Mouse (Mus musculus) heart, embryonic 13.5 days (tissue): ENCODE results near the gene Nupr1. TPM values are rescaled to one million over a fixed set of nuclear protein-coding genes. Genes with fewer than 3 reads are reported as not detected.

Experiments
- ATAC-seq: fragments of 200-750 bp; cut with Nextera tagmentation; 2 replicates; pipeline ENCODE4 v1.8.0; 2017; ENCODE audit warnings: moderate TSS enrichment; ENCODE audit not compliant: insufficient number of reproducible peaks, low FRiP score, low TSS enrichment; ENCODE audit errors: extremely low read depth
- H3K27ac ChIP-seq: fragments of 300-500 bp; sonication (generic); replicated peaks from 2 replicates; pipeline ENCODE4 v1.5.1; 2015; ENCODE audit warnings: moderate library complexity, mild to moderate bottlenecking, inconsistent platforms
- H3K27me3 ChIP-seq: fragments of 300-500 bp; sonication (generic); replicated peaks from 2 replicates; pipeline ENCODE4 v1.6.1; 2015; ENCODE audit warnings: mild to moderate bottlenecking, inconsistent platforms
- H3K36me3 ChIP-seq: fragments of 300-500 bp; sonication (generic); 2 replicates; pipeline ENCODE4 v1.6.1; 2015; ENCODE audit warnings: mild to moderate bottlenecking, inconsistent platforms
- H3K4me1 ChIP-seq: fragments of 300-500 bp; sonication (generic); 2 replicates; pipeline ENCODE4 v1.6.1; 2015; ENCODE audit warnings: inconsistent platforms
- H3K4me2 ChIP-seq: fragments of 300-500 bp; sonication (generic); 2 replicates; pipeline ENCODE4 v1.6.1; 2015; ENCODE audit warnings: inconsistent platforms, mild to moderate bottlenecking, moderate library complexity
- H3K4me3 ChIP-seq: fragments of 300-500 bp; sonication (generic); 2 replicates; pipeline ENCODE4 v1.5.1; 2015; ENCODE audit warnings: moderate library complexity, mild to moderate bottlenecking, inconsistent platforms
- H3K9ac ChIP-seq: fragments of 300-500 bp; sonication (generic); 2 replicates; pipeline ENCODE4 v1.6.1; 2015; ENCODE audit warnings: inconsistent platforms, mild to moderate bottlenecking, moderate library complexity
- H3K9me3 ChIP-seq: fragments of 300-500 bp; sonication (generic); 2 replicates; pipeline ENCODE4 v1.6.1; 2016; ENCODE audit warnings: inconsistent platforms
- WGBS: fragments of 180-500 bp; shearing (Covaris S2); methylation state at CpG from one replicate; pipeline ENCODE4 v1.1.7; 2015; ENCODE audit warnings: mixed read lengths; 5-methylcytosine and 5-hydroxymethylcytosine counted together
- polyA plus RNA-seq: library from polyadenylated mRNA; unstranded; fragments of >200 nt; fragmentation: Nextera tagmentation; extraction: Ambion mirVana; gene quantifications from 2 replicates; pipeline ENCODE4 v1.2.1, GENCODE M21; 2015

Gene Nupr1
- polyA plus RNA-seq, 1 experiment from 2014 or later, result 6.2 TPM

DNA sequence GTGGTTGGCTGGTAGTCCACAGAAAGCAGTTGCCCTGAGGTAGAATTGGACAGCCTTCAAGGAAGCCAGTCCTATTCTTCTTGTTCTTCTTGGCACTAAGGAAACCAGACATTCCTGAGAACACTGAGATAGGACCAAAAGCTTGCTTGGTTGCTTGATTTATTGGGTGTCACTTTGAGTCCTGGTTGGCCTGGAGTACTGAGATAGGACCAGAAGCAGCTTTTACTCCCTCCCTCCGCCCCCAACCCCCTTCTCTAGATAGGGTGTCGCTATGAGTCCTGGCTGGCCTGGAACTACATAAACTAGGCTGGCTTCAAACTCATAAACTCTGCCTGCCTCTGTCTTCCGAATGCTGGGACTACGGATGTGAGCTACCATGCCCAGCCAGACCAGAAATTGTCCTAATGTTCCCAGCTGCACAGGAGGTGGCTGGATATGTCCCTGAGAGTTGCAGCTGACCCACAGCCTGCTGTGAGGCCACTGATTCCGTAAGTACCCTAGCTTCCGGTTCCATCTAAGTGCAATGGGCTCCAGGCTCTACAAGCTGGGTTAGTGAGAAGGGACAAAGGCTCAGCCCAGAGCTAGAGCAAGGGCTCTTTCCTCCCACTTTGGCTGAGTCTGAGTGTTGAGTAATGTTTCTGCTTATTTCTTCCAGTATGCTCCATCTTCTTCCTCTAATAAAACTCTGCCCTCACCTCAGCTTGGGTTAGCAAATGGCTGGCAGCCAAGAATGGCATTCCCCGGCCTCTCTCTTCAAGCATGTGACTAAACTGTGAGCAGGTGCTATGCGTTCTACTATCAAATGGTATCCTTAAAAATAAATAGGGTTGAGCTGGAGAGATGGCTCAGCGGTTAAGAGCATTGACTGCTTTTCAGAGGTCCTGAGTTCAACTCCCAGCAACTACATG is 9.0 kb downstream of the Nupr1 start:
- Histone ChIP-seq H3K36me3 (no peaks in the 10 kb centered on the region), H3K4me3 (no peak overlapping the region), H3K4me2 (no peak overlapping the region), H3K27me3 (0 out of 2 replicates have a peak, but pooled peaks cover 3% of the 10 kb centered on the region), H3K9ac (no peak overlapping the region), H3K27ac (peak overlapping the region; percentile 41; the same call in 1 of the 2 replicates), H3K4me1 (peaks cover 25% of the 10 kb centered on the region), H3K9me3 (no peaks in the 10 kb centered on the region)
- no peak for ATAC-seq
- WGBS, result 57% methylated on average over 9 of the region's 9 CpGs

- no peaks in the 10 kb centered on the region for H3K36me3 ChIP-seq
- ATAC-seq, result no peak
- H3K4me1 ChIP-seq, result peaks cover 10% of the 10 kb centered on the region
- no peak overlapping the region for H3K9ac ChIP-seq
- H3K27me3 ChIP-seq, result 0 out of 2 replicates have a peak, but pooled peaks cover 2% of the 10 kb centered on the region
- H3K4me2 ChIP-seq, result no peak overlapping the region
- H3K4me3 ChIP-seq, result no peak overlapping the region
- no peak overlapping the region for H3K27ac ChIP-seq
- WGBS, result 70% methylated on average over 10 of the region's 10 CpGs
- H3K9me3 ChIP-seq, result no peaks in the 10 kb centered on the region
Observed at GRCm38 (mm10) chr7:126619559-126620275, 10.9 kb downstream of the Nupr1 start.

DNA sequence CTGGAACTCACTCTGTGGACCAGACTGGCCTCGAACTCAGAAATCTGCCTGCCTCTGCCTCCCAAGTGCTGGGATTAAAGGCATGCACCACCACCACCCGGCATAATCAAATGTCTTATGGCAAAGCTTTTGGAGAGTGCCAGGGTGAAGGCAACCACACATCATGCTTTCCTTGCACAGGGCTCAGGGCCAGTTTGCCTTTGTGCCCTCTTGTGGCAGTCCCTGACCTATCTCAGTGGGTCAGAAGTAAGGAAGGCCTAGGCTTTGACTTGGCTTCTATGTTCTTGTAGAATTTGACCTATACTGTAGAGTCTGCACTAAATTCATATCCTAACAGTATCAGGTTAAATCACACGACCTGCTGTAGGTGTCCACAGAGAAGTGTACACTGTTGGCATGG is 14.0 kb downstream of the Nupr1 start:
- WGBS, result 60% methylated on average over 3 of the region's 3 CpGs
- no peak overlapping the region for H3K4me3 ChIP-seq
- no peaks in the 10 kb centered on the region for H3K36me3 ChIP-seq
- no peaks in the 10 kb centered on the region for H3K27me3 ChIP-seq
- peaks cover 2% of the 10 kb centered on the region for H3K4me1 ChIP-seq
- H3K9me3 ChIP-seq, result peaks cover 5% of the 10 kb centered on the region; the same call in 1 of the 2 replicates
- H3K9ac ChIP-seq, result no peak overlapping the region
- no peak overlapping the region for H3K4me2 ChIP-seq
- no peak for ATAC-seq
- H3K27ac ChIP-seq, result no peak overlapping the region

DNA sequence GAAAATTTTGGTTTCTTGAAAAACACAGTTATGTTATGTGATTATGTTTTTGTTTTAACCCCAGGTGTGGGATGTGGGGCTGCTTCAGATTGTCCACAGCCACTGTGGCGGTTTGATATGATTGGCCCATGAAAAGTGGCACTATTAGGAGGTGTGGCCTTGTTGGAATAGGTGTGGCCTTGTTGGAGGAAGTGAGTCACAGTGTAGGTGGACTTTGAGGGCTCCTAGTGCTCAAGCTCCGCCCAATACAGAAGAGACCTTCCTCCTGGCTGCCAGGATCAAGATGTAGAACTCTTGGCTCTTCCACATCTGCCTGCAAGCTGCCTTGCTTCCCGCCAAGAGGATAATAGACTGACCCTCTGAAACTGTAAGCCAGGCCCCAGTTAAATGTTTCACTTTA is 17.9 kb downstream of the Nupr1 start:
- Histone ChIP-seq H3K4me2 (no peak overlapping the region), H3K27ac (no peak overlapping the region), H3K4me3 (no peak overlapping the region), H3K4me1 (no peaks in the 10 kb centered on the region), H3K9ac (no peak overlapping the region), H3K36me3 (no peaks in the 10 kb centered on the region), H3K9me3 (peaks cover 5% of the 10 kb centered on the region; the same call in 1 of the 2 replicates), H3K27me3 (no peaks in the 10 kb centered on the region)
- 61% methylated on average over 3 of the region's 3 CpGs for WGBS
- ATAC-seq, result no peak

DNA sequence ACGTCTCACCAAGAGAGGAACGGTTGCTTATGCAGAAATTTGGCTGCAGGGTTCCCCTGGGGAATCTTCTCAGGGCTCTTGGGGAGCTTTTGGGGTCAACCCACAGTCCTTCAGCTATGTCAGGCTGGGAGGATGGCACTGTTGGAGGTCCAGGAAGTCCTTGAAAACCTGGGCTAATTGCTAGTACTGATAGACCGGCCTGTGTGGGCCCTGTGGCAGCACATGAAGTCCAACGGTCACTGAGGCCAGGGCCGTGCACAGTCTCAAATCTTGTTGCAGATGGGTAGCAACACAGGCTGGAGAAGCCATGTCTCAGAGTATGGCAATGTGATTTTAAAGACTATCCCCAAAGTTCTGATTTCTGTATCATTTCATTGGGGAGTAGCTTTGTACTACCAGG is 22.9 kb downstream of the Nupr1 start:
- Histone ChIP-seq H3K36me3 (no peaks in the 10 kb centered on the region), H3K4me3 (no peak overlapping the region), H3K4me1 (no peaks in the 10 kb centered on the region), H3K27me3 (no peaks in the 10 kb centered on the region), H3K4me2 (no peak overlapping the region), H3K9ac (no peak overlapping the region), H3K27ac (no peak overlapping the region), H3K9me3 (no peaks in the 10 kb centered on the region)
- 75% methylated on average over 5 of the region's 5 CpGs for WGBS
- no peak for ATAC-seq

- Histone ChIP-seq H3K27ac (no peak overlapping the region), H3K4me1 (no peaks in the 10 kb centered on the region), H3K27me3 (no peaks in the 10 kb centered on the region), H3K9ac (no peak overlapping the region), H3K4me3 (no peak overlapping the region), H3K4me2 (no peak overlapping the region), H3K36me3 (no peaks in the 10 kb centered on the region), H3K9me3 (no peaks in the 10 kb centered on the region)
- 83% methylated on average over 3 of the region's 3 CpGs for WGBS
- no peak for ATAC-seq
Observed at GRCm38 (mm10) chr7:126607064-126607463, 23.6 kb downstream of the Nupr1 start.

DNA sequence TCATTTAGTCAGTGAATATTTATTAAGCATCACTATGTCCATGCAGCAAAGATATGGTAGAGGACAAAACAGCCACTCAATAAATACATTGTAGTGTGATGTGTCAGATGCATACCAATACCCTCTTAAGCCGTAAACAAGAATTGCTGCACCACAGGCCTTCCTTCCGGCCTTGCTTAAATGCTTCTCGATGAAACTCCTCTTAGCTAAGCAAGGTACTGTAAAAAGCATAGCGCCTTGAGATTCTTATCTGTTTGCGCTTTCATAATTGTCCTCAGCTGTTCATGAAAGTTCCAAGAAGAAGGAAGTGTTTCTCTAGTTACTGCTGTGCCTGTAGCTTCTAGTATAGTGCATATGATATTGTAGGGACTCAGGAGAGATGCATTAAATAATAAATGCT is 24.1 kb downstream of the Nupr1 start:
- no peaks in the 10 kb centered on the region for H3K4me1 ChIP-seq

GRCm38 (mm10) chr7:126602650-126603049 is 28.0 kb downstream of the Nupr1 start:
- Histone ChIP-seq H3K4me1 (no peaks in the 10 kb centered on the region), H3K9me3 (no peaks in the 10 kb centered on the region), H3K36me3 (no peaks in the 10 kb centered on the region), H3K9ac (no peak overlapping the region), H3K4me2 (no peak overlapping the region), H3K27ac (no peak overlapping the region), H3K27me3 (no peaks in the 10 kb centered on the region), H3K4me3 (no peak overlapping the region)
- ATAC-seq, result no peak
- WGBS, result 69% methylated on average over 3 of the region's 3 CpGs

More for the DNA sequence above, 24.1 kb downstream of the Nupr1 start:
- WGBS, result 75% methylated on average over 5 of the region's 5 CpGs
- H3K27me3 ChIP-seq, result no peaks in the 10 kb centered on the region
- ATAC-seq, result no peak
- no peaks in the 10 kb centered on the region for H3K36me3 ChIP-seq
- no peak overlapping the region for H3K4me3 ChIP-seq
- no peak overlapping the region for H3K4me2 ChIP-seq
- no peak overlapping the region for H3K27ac ChIP-seq
- H3K9me3 ChIP-seq, result no peaks in the 10 kb centered on the region
- no peak overlapping the region for H3K9ac ChIP-seq

GRCm38 (mm10) chr7:126601896-126602295 is 28.8 kb downstream of the Nupr1 start:
- ATAC-seq, result no peak
- Histone ChIP-seq H3K4me1 (no peaks in the 10 kb centered on the region), H3K4me2 (no peak overlapping the region), H3K9ac (no peak overlapping the region), H3K4me3 (no peak overlapping the region), H3K9me3 (no peaks in the 10 kb centered on the region), H3K27me3 (no peaks in the 10 kb centered on the region), H3K27ac (no peak overlapping the region), H3K36me3 (no peaks in the 10 kb centered on the region)
- WGBS, result 49% methylated on average over 4 of the region's 5 CpGs

- WGBS, result 59% methylated on average over 6 of the region's 6 CpGs
Observed at GRCm38 (mm10) chr7:126598919-126599318, 31.7 kb downstream of the Nupr1 start.

DNA sequence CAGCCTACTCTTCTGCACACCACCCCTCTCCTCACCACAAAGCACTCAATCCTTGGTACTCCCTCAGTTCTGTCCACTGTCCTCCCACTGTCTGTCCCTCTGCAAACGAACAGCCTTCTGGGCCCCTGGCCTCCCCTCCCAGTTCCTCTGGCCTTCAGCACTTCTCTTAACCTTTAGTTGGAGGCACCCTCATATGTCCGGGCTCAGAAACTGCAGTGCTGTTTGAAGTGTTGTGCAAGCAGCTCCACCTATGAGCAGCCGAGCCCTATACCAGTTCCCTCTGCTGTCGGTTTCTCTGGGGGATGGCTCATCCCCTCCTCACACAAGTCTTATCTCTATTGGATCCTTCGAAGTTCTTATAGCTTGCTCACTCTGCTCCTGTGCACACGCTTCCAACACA is 34.2 kb downstream of the Nupr1 start:
- Histone ChIP-seq H3K36me3 (no peaks in the 10 kb centered on the region), H3K9me3 (no peaks in the 10 kb centered on the region), H3K27ac (no peak overlapping the region), H3K9ac (no peak overlapping the region), H3K4me3 (no peak overlapping the region), H3K4me1 (no peaks in the 10 kb centered on the region), H3K4me2 (no peak overlapping the region), H3K27me3 (peaks cover 41% of the 10 kb centered on the region; the same call in 1 of the 2 replicates)
- WGBS, result 44% methylated on average over 6 of the region's 6 CpGs
- ATAC-seq, result no peak

More at GRCm38 (mm10) chr7:126598919-126599318, 31.7 kb downstream of the Nupr1 start:
- Histone ChIP-seq H3K9ac (no peak overlapping the region), H3K27ac (no peak overlapping the region), H3K36me3 (no peaks in the 10 kb centered on the region), H3K4me3 (no peak overlapping the region), H3K27me3 (peaks cover 22% of the 10 kb centered on the region; the same call in 1 of the 2 replicates), H3K9me3 (no peaks in the 10 kb centered on the region), H3K4me2 (no peak overlapping the region), H3K4me1 (no peaks in the 10 kb centered on the region)
- no peak for ATAC-seq
